Mouse (Mus musculus): ENCODE measurements around the gene Ndel1.

Ndel1 gene

DNA sequence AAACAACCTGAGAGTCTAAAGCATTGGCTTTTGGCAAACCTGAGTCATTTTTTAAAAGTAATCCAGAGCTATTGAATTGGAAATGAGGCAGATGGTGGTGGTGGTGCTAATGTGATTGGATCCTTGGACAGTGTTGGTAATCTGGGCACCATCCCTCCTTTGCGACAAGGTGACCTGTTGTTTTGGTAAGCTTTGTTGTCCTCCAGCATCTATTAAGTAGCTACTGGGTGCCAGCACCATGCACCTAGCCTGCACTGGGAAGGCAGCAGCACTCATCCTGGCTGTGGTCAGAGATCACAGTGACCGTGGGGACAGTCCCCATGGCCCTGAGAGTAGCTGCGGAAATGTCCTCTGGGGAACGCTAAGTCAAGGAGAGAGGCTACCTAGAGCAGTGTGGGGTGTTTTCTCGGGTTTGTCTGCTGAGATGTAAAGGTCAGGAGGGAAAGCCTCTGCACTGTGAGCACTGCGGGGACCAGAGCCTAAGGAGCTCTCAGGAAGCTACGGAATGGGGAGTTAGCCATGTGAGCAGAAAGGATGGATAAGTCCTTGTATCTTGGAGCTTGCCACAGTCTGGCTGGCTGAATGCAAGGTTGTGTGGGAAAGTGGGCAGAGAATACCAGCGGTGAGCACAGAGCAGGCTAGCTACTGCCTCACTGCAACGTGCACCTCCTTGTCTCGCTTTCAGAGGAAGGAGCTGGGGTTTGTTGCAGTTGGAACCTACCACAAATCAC lies 91.8 kb downstream of the Ndel1 start:
- in situ Hi-C loops (cut with MboI), result no loop called here

GRCm38 (mm10) chr11:68778855-68779254 lies 92.8 kb downstream of the Ndel1 start:
- in situ Hi-C loops (cut with MboI), result no loop called here

GRCm38 (mm10) chr11:68777933-68778332 lies 93.7 kb downstream of the Ndel1 start:
- in situ Hi-C loops (cut with MboI), result no loop called here

GRCm38 (mm10) chr11:68776147-68776655 lies 95.5 kb downstream of the Ndel1 start:
- in situ Hi-C loops (cut with MboI), result no loop called here
